Mouse (Mus musculus): ENCODE measurements at regions not wholly inside any gene's neighbourhood (a gene's known extent, or its start where the extent isn't known, plus 50 kb on each side); places are given as distances from the start of the nearest gene placed in this dataset.

- DNase-seq (ENCODE audit: low spot score): no peak
Observed at GRCm38 (mm10) chr15:103102068-103102840, 64.6 kb downstream of the Smug1 start.

GRCm38 (mm10) chr15:103100121-103100520 lies 66.8 kb downstream of the Smug1 start:
- no peak for DNase-seq (ENCODE audit: low spot score)

- no peak for DNase-seq (ENCODE audit: low spot score)
Observed at GRCm38 (mm10) chr15:103094457-103094856, 72.4 kb downstream of the Smug1 start.

- DNase-seq (ENCODE audit: low spot score): peak; percentile 84
Observed at GRCm38 (mm10) chr15:103093655-103094054, 73.2 kb downstream of the Smug1 start.

GRCm38 (mm10) chr15:103092496-103092895 lies 73.8 kb downstream of the Hoxc4 start:
- DNase-seq (ENCODE audit: low spot score): no peak

- DNase-seq (ENCODE audit: low spot score): peak; percentile 86
Observed at GRCm38 (mm10) chr15:103090280-103091164, 71.8 kb downstream of the Hoxc4 start.

- no peak for DNase-seq (ENCODE audit: low spot score)
Observed at GRCm38 (mm10) chr15:103089852-103090251, 71.1 kb downstream of the Hoxc4 start.

GRCm38 (mm10) chr15:103089440-103089839 lies 70.7 kb downstream of the Hoxc4 start:
- DNase-seq (ENCODE audit: low spot score): no peak

- DNase-seq (ENCODE audit: low spot score): peak; percentile 95
Observed at GRCm38 (mm10) chr15:103087204-103087603, 68.5 kb downstream of the Hoxc4 start.

GRCm38 (mm10) chr15:103086672-103087069 lies 67.9 kb downstream of the Hoxc4 start:
- peak; percentile 47 for DNase-seq (ENCODE audit: low spot score)

Measured in MN1 (cell line).